Mouse (Mus musculus): ENCODE data around the gene Hoxc5. TPM values are rescaled to one million over a fixed set of nuclear protein-coding genes. Genes with fewer than 3 reads are reported as not detected.

The Hoxc5 gene
- total and polyA plus RNA-seq, 2 experiments from 2014 or later: 5.4 to 6.4 TPM

GRCm38 (mm10) chr15:102988078-102988477 is 20.8 kb downstream of the Hoxc5 start:
- peaks cover 98% of the 10 kb centered on the region for H3K27me3 ChIP-seq (ENCODE audit: insufficient read depth, low read length)
- DNase-seq (ENCODE audit: low spot score) (no peak), ATAC-seq (no peak)
- WGBS: 25% methylated on average over 5 of the region's 5 CpGs
- no peak overlapping the region for H3K4me2 ChIP-seq (ENCODE audit: low read depth, low read length)
- no peak overlapping the region for H3K4me3 ChIP-seq (ENCODE audit: low read length)
- TF ChIP-seq CTCF (IDR thresholded peaks at IDR 0.05; ENCODE audit: low read depth): no peak
- no peaks in the 10 kb centered on the region for H3K36me3 ChIP-seq (ENCODE audit: insufficient read depth, low read length)
- no peaks in the 10 kb centered on the region for H3K4me1 ChIP-seq (ENCODE audit: insufficient read depth, low read length)
- H3K27ac ChIP-seq: no peak overlapping the region
- H3K9me3 ChIP-seq (ENCODE audit: low read length): no peaks in the 10 kb centered on the region
- no peak overlapping the region for H3K9ac ChIP-seq (replicated peaks; ENCODE audit: low read length)

- no peak within 1 kb of the TSS for H3K4me2 ChIP-seq (ENCODE audit: low read depth, low read length)
- H3K27ac ChIP-seq: no peak within 1 kb of the TSS
- no peak for TF ChIP-seq CTCF (IDR thresholded peaks at IDR 0.05; ENCODE audit: low read depth)
- DNase-seq (ENCODE audit: low spot score): peak; percentile 28
- no peaks in the 10 kb centered on the region for H3K36me3 ChIP-seq (ENCODE audit: insufficient read depth, low read length)
- peaks cover 94% of the 10 kb centered on the region for H3K27me3 ChIP-seq (ENCODE audit: insufficient read depth, low read length)
- H3K4me1 ChIP-seq (ENCODE audit: insufficient read depth, low read length): no peaks in the 10 kb centered on the region
- WGBS: under 1% methylated on average over 66 of the region's 69 CpGs
- H3K4me3 ChIP-seq (ENCODE audit: low read length): peak within 1 kb of the TSS; percentile 15
- no peaks in the 10 kb centered on the region for H3K9me3 ChIP-seq (ENCODE audit: low read length)
- H3K9ac ChIP-seq (replicated peaks; ENCODE audit: low read length): no peak within 1 kb of the TSS
- ATAC-seq: no peak
Measured at GRCm38 (mm10) chr15:102990461-102991397, 23.5 kb downstream of the Hoxc5 start, which contains the start of gene Hoxc8. Hoxc8 (plus strand) TSS chr15:102990607.

GRCm38 (mm10) chr15:102991782-102992181 is 24.5 kb downstream of the Hoxc5 start:
- Histone ChIP-seq H3K27me3 (ENCODE audit: insufficient read depth, low read length) (peaks cover 92% of the 10 kb centered on the region), H3K9ac (replicated peaks; ENCODE audit: low read length) (no peak overlapping the region), H3K4me3 (ENCODE audit: low read length) (no peak overlapping the region), H3K4me1 (ENCODE audit: insufficient read depth, low read length) (no peaks in the 10 kb centered on the region), H3K9me3 (ENCODE audit: low read length) (no peaks in the 10 kb centered on the region), H3K36me3 (ENCODE audit: insufficient read depth, low read length) (no peaks in the 10 kb centered on the region), H3K4me2 (ENCODE audit: low read depth, low read length) (no peak overlapping the region), H3K27ac (no peak overlapping the region)
- TF ChIP-seq CTCF (IDR thresholded peaks at IDR 0.05; ENCODE audit: low read depth): no peak
- ATAC-seq (no peak), DNase-seq (ENCODE audit: low spot score) (no peak)
- WGBS: 4% methylated on average over 7 of the region's 7 CpGs

GRCm38 (mm10) chr15:102992206-102992605 is 25.0 kb downstream of the Hoxc5 start:
- Histone ChIP-seq H3K4me1 (ENCODE audit: insufficient read depth, low read length) (no peaks in the 10 kb centered on the region), H3K9ac (replicated peaks; ENCODE audit: low read length) (no peak overlapping the region), H3K27ac (no peak overlapping the region), H3K4me2 (ENCODE audit: low read depth, low read length) (no peak overlapping the region), H3K36me3 (ENCODE audit: insufficient read depth, low read length) (no peaks in the 10 kb centered on the region), H3K27me3 (ENCODE audit: insufficient read depth, low read length) (peaks cover 91% of the 10 kb centered on the region), H3K9me3 (ENCODE audit: low read length) (no peaks in the 10 kb centered on the region), H3K4me3 (ENCODE audit: low read length) (no peak overlapping the region)
- 1% methylated on average over 11 of the region's 11 CpGs for WGBS
- ATAC-seq: no peak
- no peak for TF ChIP-seq CTCF (IDR thresholded peaks at IDR 0.05; ENCODE audit: low read depth)
- no peak for DNase-seq (ENCODE audit: low spot score)

GRCm38 (mm10) chr15:102992863-102993262 is 25.6 kb downstream of the Hoxc5 start:
- TF ChIP-seq CTCF (IDR thresholded peaks at IDR 0.05; ENCODE audit: low read depth): no peak
- Histone ChIP-seq H3K27ac (no peak overlapping the region), H3K4me3 (ENCODE audit: low read length) (no peak overlapping the region), H3K36me3 (ENCODE audit: insufficient read depth, low read length) (no peaks in the 10 kb centered on the region), H3K9me3 (ENCODE audit: low read length) (no peaks in the 10 kb centered on the region), H3K4me1 (ENCODE audit: insufficient read depth, low read length) (no peaks in the 10 kb centered on the region), H3K27me3 (ENCODE audit: insufficient read depth, low read length) (peaks cover 91% of the 10 kb centered on the region), H3K9ac (replicated peaks; ENCODE audit: low read length) (no peak overlapping the region), H3K4me2 (ENCODE audit: low read depth, low read length) (no peak overlapping the region)
- DNase-seq (ENCODE audit: low spot score) (no peak), ATAC-seq (no peak)
- WGBS: 1% methylated on average over 3 of the region's 3 CpGs

- Histone ChIP-seq H3K4me3 (ENCODE audit: low read length) (no peak overlapping the region), H3K4me1 (ENCODE audit: insufficient read depth, low read length) (peaks cover 4% of the 10 kb centered on the region; the same call in 1 of the 2 replicates), H3K9ac (replicated peaks; ENCODE audit: low read length) (no peak overlapping the region), H3K27ac (no peak overlapping the region), H3K27me3 (ENCODE audit: insufficient read depth, low read length) (peaks cover 92% of the 10 kb centered on the region), H3K9me3 (ENCODE audit: low read length) (no peaks in the 10 kb centered on the region), H3K4me2 (ENCODE audit: low read depth, low read length) (no peak overlapping the region), H3K36me3 (ENCODE audit: insufficient read depth, low read length) (no peaks in the 10 kb centered on the region)
- no peak for TF ChIP-seq CTCF (IDR thresholded peaks at IDR 0.05; ENCODE audit: low read depth)
- WGBS: 3% methylated on average over 9 of the region's 9 CpGs
- ATAC-seq (no peak), DNase-seq (ENCODE audit: low spot score) (no peak)
Measured at GRCm38 (mm10) chr15:102996548-102996947, 29.3 kb downstream of the Hoxc5 start.

GRCm38 (mm10) chr15:102997431-102997830 is 30.2 kb downstream of the Hoxc5 start:
- Histone ChIP-seq H3K4me2 (ENCODE audit: low read depth, low read length) (no peak overlapping the region), H3K27me3 (ENCODE audit: insufficient read depth, low read length) (peaks cover 92% of the 10 kb centered on the region), H3K9ac (replicated peaks; ENCODE audit: low read length) (no peak overlapping the region), H3K36me3 (ENCODE audit: insufficient read depth, low read length) (no peaks in the 10 kb centered on the region), H3K9me3 (ENCODE audit: low read length) (no peaks in the 10 kb centered on the region), H3K4me3 (ENCODE audit: low read length) (no peak overlapping the region), H3K27ac (no peak overlapping the region), H3K4me1 (ENCODE audit: insufficient read depth, low read length) (peaks cover 4% of the 10 kb centered on the region; the same call in 1 of the 2 replicates)
- no peak for TF ChIP-seq CTCF (IDR thresholded peaks at IDR 0.05; ENCODE audit: low read depth)
- WGBS: 2% methylated on average over 3 of the region's 3 CpGs
- DNase-seq (ENCODE audit: low spot score) (no peak), ATAC-seq (no peak)

Data from hindbrain, postnatal 0 days (tissue).